In the genomic region with DNA sequence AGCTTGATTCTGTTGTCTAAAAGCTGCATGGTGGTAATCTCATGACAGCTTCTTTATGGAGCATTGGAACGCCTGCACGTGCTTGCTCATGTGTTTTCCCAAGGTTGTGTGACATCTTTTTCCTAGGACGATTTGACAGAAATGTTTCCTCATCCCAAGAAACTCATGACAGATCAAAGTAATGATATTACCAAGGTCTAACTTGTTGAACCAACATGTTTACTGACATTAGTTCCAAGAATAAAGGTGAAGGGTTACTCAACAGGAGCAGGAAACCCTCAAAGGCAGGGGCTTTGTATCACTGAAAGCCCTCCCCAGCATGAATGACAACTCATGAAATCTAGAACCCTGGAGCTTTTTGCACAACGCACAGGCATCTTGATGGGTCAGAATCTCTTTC, we compare ENCODE assay signal across 32 mouse cellular contexts. TPM values are rescaled to one million over a fixed set of nuclear protein-coding genes. Genes with fewer than 3 reads are reported as not detected.
"Had no signal": no experiment of that assay in that cellular context is flagged by ENCODE, and none has a peak within 500 bp of the region (broad histone marks: within the 10 kb centered on the region; RNA-seq: fewer than 3 reads in every experiment).

No protein-coding gene starts in this region.

- H3K36me3 ChIP-seq: limb, embryonic 10.5 days; limb, embryonic 12.5 days; limb, embryonic 13.5 days; limb, embryonic 15.5 days; liver, embryonic 12.5 days; liver, embryonic 13.5 days; liver, embryonic 15.5 days; lung, embryonic 15.5 days; midbrain, embryonic 10.5 days; midbrain, embryonic 12.5 days; midbrain, embryonic 13.5 days; midbrain, embryonic 15.5 days; neural tube, embryonic 12.5 days; neural tube, embryonic 13.5 days had no signal

- H3K9me3 ChIP-seq: limb, embryonic 10.5 days; limb, embryonic 12.5 days; limb, embryonic 13.5 days; limb, embryonic 15.5 days; liver, embryonic 12.5 days; liver, embryonic 13.5 days; liver, embryonic 15.5 days; lung, embryonic 15.5 days; midbrain, embryonic 10.5 days; midbrain, embryonic 12.5 days; midbrain, embryonic 13.5 days; midbrain, embryonic 15.5 days; neural tube, embryonic 12.5 days; neural tube, embryonic 13.5 days had no signal

- H3K9ac ChIP-seq: limb, embryonic 12.5 days; limb, embryonic 13.5 days; limb, embryonic 15.5 days; liver, embryonic 12.5 days; liver, embryonic 13.5 days; liver, embryonic 14.5 days; liver, embryonic 15.5 days; liver, postnatal 0 days; lung, embryonic 14.5 days; lung, embryonic 15.5 days; midbrain, embryonic 12.5 days; midbrain, embryonic 13.5 days; midbrain, embryonic 15.5 days; neural tube, embryonic 12.5 days; neural tube, embryonic 13.5 days had no signal

- H3K27ac ChIP-seq: limb, embryonic 10.5 days; limb, embryonic 12.5 days; limb, embryonic 13.5 days; limb, embryonic 15.5 days; liver, embryonic 12.5 days; liver, embryonic 13.5 days; liver, embryonic 14.5 days; liver, embryonic 15.5 days; lung, embryonic 15.5 days; macrophage; midbrain, embryonic 10.5 days; midbrain, embryonic 12.5 days; midbrain, embryonic 13.5 days; midbrain, embryonic 15.5 days; neural tube, embryonic 12.5 days; neural tube, embryonic 13.5 days had no signal

- DNase-seq: left cerebral cortex, postnatal 4 days; liver; liver, embryonic 13.5 days; liver, postnatal 0 days; lung, adult 18-20 months; lung, adult 2 months; lung, embryonic 14.5 days; lung, postnatal 10 days; lung, postnatal 14 days; lung, postnatal 36 days; lung, postnatal 4 days; midbrain, embryonic 14.5 days had no signal

- H3K4me2 ChIP-seq: limb, embryonic 12.5 days; limb, embryonic 13.5 days; limb, embryonic 15.5 days; liver, embryonic 12.5 days; liver, embryonic 13.5 days; liver, embryonic 15.5 days; lung, embryonic 14.5 days; lung, embryonic 15.5 days; midbrain, embryonic 11.5 days; midbrain, embryonic 12.5 days; midbrain, embryonic 13.5 days; midbrain, embryonic 15.5 days; neural tube, embryonic 12.5 days; neural tube, embryonic 13.5 days had no signal

- H3K4me3 ChIP-seq: limb, embryonic 10.5 days; limb, embryonic 12.5 days; limb, embryonic 13.5 days; limb, embryonic 15.5 days; liver, embryonic 12.5 days; liver, embryonic 13.5 days; liver, embryonic 15.5 days; lung, embryonic 15.5 days; megakaryocyte, embryonic 14.5 days; midbrain, embryonic 10.5 days; midbrain, embryonic 12.5 days; midbrain, embryonic 13.5 days; midbrain, embryonic 15.5 days; myocyte; neural tube, embryonic 12.5 days; neural tube, embryonic 13.5 days had no signal

- H3K4me1 ChIP-seq: limb, embryonic 10.5 days; limb, embryonic 12.5 days; limb, embryonic 13.5 days; limb, embryonic 15.5 days; liver, embryonic 12.5 days; liver, embryonic 13.5 days; liver, embryonic 15.5 days; lung, embryonic 15.5 days; megakaryocyte, embryonic 14.5 days; midbrain, embryonic 10.5 days; midbrain, embryonic 12.5 days; midbrain, embryonic 13.5 days; midbrain, embryonic 15.5 days; neural tube, embryonic 12.5 days; neural tube, embryonic 13.5 days had no signal

- H3K27me3 ChIP-seq: limb, embryonic 13.5 days; limb, embryonic 15.5 days; liver, embryonic 12.5 days; liver, embryonic 13.5 days; liver, embryonic 15.5 days; lung, embryonic 15.5 days; megakaryocyte, embryonic 14.5 days; midbrain, embryonic 12.5 days; midbrain, embryonic 13.5 days; midbrain, embryonic 15.5 days; neural tube, embryonic 12.5 days; neural tube, embryonic 13.5 days had no signal

- ATAC-seq: liver, embryonic 12.5 days; liver, postnatal 0 days; lung, postnatal 0 days; midbrain, embryonic 13.5 days; midbrain, embryonic 15.5 days; midbrain, embryonic 16.5 days had no signal

RNA-seq across cellular contexts. Expression of a gene that starts 42.6 kb away (rescaled TPM):
- polyA plus RNA-seq: myocyte had no signal
